Mouse (Mus musculus) olfactory bulb, adult 2 months (tissue): Measurements from ENCODE around the gene Lrp10.

Source experiments
- CTCF ChIP-seq: fragments of 200-500 bp; IDR thresholded peaks from 2 replicates; pipeline ENCODE4 v1.5.1; 2012; ENCODE audit warnings: low read depth, mild to moderate bottlenecking, low read length, moderate library complexity; ENCODE audit not compliant: insufficient read depth
- POLR2A ChIP-seq: fragments of 200-500 bp; IDR thresholded peaks from 2 replicates; pipeline ENCODE4 v1.6.1; 2012; ENCODE audit warnings: mild to moderate bottlenecking, low read depth, low read length, moderate library complexity; ENCODE audit not compliant: insufficient read depth

- TF ChIP-seq CTCF, result no peak
- no peak for TF ChIP-seq POLR2A
Observed at GRCm38 (mm10) chr14:54424634-54425033, 39.3 kb upstream of the Lrp10 start.
